Mouse (Mus musculus): ENCODE data around the gene Rps6.
"Not testable (repeated sequence)": the region's sequence is repeated elsewhere in the genome, so short reads cannot be mapped to it uniquely, and the experiment has no call there.

The Rps6 gene

DNA sequence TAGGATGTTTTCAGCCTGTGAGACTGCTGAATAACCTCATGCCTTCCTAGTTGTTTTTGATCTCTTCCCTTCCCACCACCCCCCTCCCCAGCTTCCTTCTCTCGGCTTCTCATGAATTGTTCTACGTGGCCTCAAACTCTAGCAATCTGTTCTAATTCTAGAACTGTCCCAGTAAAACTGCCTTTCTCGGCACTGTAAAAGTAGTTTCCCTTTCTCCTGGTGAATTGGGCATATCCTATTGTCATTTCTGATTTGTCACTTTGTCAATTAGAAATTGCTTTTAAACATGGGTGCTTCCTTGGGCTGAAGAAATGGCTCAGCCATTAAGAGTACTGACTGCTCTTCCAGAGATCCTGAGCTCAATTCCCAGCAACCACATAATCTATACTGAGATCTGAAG, 5.2 kb downstream of the Rps6 start:
- DNase-seq (ENCODE audit: low read depth): no peak

- DNase-seq (ENCODE audit: low read depth): no peak
Measured at GRCm38 (mm10) chr4:86851331-86851730, 5.9 kb downstream of the Rps6 start.

GRCm38 (mm10) chr4:86847246-86847645, 10.0 kb downstream of the Rps6 start:
- DNase-seq (ENCODE audit: low read depth): no peak

DNA sequence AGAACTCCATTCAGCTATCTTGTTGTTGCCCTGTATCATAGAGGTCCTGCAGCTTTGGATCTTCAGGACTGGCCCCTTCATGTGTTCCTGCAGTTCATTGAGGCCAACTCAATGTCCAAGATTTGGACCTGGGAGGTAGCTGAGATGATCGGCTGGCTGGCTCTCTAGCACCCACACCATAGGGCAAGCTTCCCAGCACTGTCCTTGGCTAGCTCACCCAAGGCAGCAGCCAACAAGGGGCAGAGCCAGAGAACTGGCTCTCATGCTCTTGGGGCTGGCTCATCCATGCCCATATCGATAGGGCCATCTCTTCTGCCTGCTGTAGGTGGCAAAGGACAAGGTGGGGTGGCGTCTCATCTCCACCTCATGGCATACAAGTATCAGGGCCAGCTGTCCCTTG, 11.8 kb downstream of the Rps6 start:
- DNase-seq (ENCODE audit: low read depth): no peak

DNA sequence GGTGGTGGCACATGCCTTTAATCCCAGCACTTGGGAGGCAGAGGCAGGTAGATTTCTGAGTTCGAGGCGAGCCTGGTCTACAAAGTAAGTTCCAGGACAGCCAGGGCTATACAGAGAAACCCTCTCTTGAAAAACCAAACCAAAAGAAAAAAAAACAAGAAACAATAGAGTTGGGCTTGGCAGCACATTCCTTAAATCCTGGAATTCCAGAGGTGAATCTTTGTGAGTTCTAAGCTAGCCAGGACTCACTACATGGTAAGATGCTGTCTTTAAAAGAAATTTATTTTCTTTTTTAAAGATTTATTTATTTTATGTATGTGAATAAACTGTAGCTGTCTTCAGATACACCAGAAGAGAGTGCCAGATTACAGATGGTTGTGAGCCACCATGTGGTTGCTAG, 16.1 kb downstream of the Rps6 start:
- DNase-seq (ENCODE audit: low read depth): not testable (repeated sequence)

- no peak for DNase-seq (ENCODE audit: low read depth)
Measured at GRCm38 (mm10) chr4:86831896-86832295, 25.3 kb downstream of the Rps6 start.

DNA sequence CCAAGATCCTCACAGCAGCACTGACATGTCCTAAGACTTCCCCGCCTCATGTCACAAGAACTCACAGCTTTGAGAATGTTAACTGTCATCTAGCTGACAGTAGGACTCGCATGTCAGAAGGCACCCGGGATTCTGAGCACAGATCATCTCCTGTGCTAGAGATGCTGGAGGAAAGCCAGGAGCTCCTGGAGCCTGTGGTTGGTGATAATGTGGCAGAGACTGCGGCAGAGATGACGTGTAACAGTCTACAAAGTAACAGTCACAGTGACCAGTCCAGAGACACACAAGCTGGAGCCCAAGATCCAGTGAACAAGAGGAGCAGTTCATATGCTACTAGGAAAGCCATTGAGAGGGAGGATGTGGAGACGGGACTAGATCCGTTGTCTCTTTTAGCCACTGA, 32.1 kb downstream of the Rps6 start:
- DNase-seq (ENCODE audit: low read depth): no peak

DNA sequence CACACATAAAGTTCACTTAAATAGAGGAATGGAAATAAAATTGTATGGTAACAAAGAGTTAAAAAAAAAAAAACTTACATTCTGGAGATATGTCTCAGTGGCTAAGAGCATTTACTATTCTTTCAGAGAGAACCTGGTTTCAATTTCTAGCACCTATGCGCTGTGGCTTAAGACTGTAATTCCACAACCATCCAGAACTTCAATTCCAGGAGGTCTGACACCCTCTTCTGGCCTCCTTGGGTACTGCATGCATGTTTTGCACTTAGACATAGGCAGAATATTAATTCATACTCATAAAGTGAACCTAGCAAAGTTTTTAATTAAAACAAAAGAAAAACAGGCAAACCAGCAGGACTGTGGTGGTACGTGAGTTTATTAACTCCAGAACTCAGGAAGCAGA, 34.0 kb downstream of the Rps6 start:
- DNase-seq (ENCODE audit: low read depth): peak; percentile 79

- no peak for DNase-seq (ENCODE audit: low read depth)
Measured at GRCm38 (mm10) chr4:86814850-86815249, 42.4 kb downstream of the Rps6 start.

- DNase-seq (ENCODE audit: low read depth): no peak
Measured at GRCm38 (mm10) chr4:86810604-86811003, 46.6 kb downstream of the Rps6 start.
